Mouse (Mus musculus) heart, embryonic 14.5 days (tissue): ENCODE measurements around the gene Mettl26. TPM values are rescaled to one million over a fixed set of nuclear protein-coding genes. Genes with fewer than 3 reads are reported as not detected.

ENCODE experiments used
- ATAC-seq: fragments of 200-750 bp; cut with Nextera tagmentation; 2 replicates; pipeline ENCODE4 v1.8.0; 2017; ENCODE audit warnings: low read depth, moderate TSS enrichment; ENCODE audit not compliant: insufficient number of reproducible peaks, insufficient read depth, low FRiP score
- H3K27ac ChIP-seq, 2 experiments: fragments of 200-500 bp in 1 of 2; fragments of 300-500 bp in 1 of 2; sonication (generic) in 1 of 2; replicated peaks in 1 of 2; 2 replicates each; pipeline ENCODE4 v1.5.1; 2012 to 2014; ENCODE audit warnings: low read depth in 2 of 2, low read length in 2 of 2, control low read depth in 1 of 2, mild to moderate bottlenecking in 1 of 2, mixed read lengths in 1 of 2; ENCODE audit not compliant: control insufficient read depth in 1 of 2, insufficient read depth in 1 of 2
- H3K27me3 ChIP-seq: fragments of 300-500 bp; sonication (generic); 2 replicates; pipeline ENCODE4 v1.6.1; 2014; ENCODE audit warnings: mild to moderate bottlenecking, low read length, control low read depth; ENCODE audit not compliant: control insufficient read depth, insufficient read depth
- H3K36me3 ChIP-seq: fragments of 300-500 bp; sonication (generic); 2 replicates; pipeline ENCODE4 v1.6.1; 2014; ENCODE audit warnings: mild to moderate bottlenecking, control low read depth, low read length, mixed read lengths; ENCODE audit not compliant: control insufficient read depth, insufficient read depth
- H3K4me1 ChIP-seq, 2 experiments: fragments of 200-500 bp in 1 of 2; fragments of 300-500 bp in 1 of 2; sonication (generic) in 1 of 2; 2 replicates each; pipeline ENCODE4 v1.6.1; 2012 to 2014; ENCODE audit warnings: low read length in 2 of 2, control low read depth in 1 of 2, mixed read lengths in 1 of 2; ENCODE audit not compliant: control insufficient read depth in 2 of 2, insufficient read depth in 2 of 2
- H3K4me2 ChIP-seq: fragments of 300-500 bp; sonication (generic); 2 replicates; pipeline ENCODE4 v1.6.1; 2014; ENCODE audit warnings: mild to moderate bottlenecking, low read length
- H3K4me3 ChIP-seq, 2 experiments: fragments of 200-500 bp in 1 of 2; fragments of 300-500 bp in 1 of 2; sonication (generic) in 1 of 2; 2 replicates each; pipeline ENCODE4 v1.5.1; 2012 to 2014; ENCODE audit warnings: low read length in 2 of 2, mild to moderate bottlenecking in 2 of 2, control low read depth in 1 of 2, low read depth in 1 of 2, moderate library complexity in 1 of 2; ENCODE audit not compliant: control insufficient read depth in 1 of 2, insufficient read depth in 1 of 2
- H3K9ac ChIP-seq: fragments of 300-500 bp; sonication (generic); 2 replicates; pipeline ENCODE4 v1.6.1; 2014; ENCODE audit warnings: mild to moderate bottlenecking, low read length
- H3K9me3 ChIP-seq: fragments of 300-500 bp; sonication (generic); 2 replicates; pipeline ENCODE4 v1.6.1; 2016; ENCODE audit warnings: low read length, control low read depth; ENCODE audit not compliant: control insufficient read depth
- WGBS: fragments of 180-500 bp; shearing (Covaris S2); extraction: QIAGEN DNeasy Blood & Tissue Kit; methylation state at CpG from one replicate; pipeline ENCODE4 v1.1.7; 2014; 5-methylcytosine and 5-hydroxymethylcytosine counted together
- polyA plus RNA-seq: library from polyadenylated mRNA; unstranded; fragments of >200 nt; fragmentation: Nextera tagmentation; extraction: Ambion mirVana; gene quantifications from 2 replicates; pipeline ENCODE4 v1.2.1, GENCODE M21; 2014

The Mettl26 gene
- polyA plus RNA-seq, 1 experiment from 2014 or later, result 41.7 TPM

GRCm38 (mm10) chr17:25829558-25830017, 45.3 kb upstream of the Mettl26 start:
- H3K36me3 ChIP-seq, result peaks cover 49% of the 10 kb centered on the region
- ATAC-seq, result no peak
- no peaks in the 10 kb centered on the region for H3K9me3 ChIP-seq
- 35% methylated on average over 8 of the region's 8 CpGs for WGBS
- H3K27ac ChIP-seq, result peak overlapping the region; percentile 75 to 85; a peak in 3 of 4 replicates
- peaks cover 18 to 38% of the 10 kb centered on the region in 2 experiments for H3K4me1 ChIP-seq
- H3K9ac ChIP-seq, result peak overlapping the region; percentile 77
- no peaks in the 10 kb centered on the region for H3K27me3 ChIP-seq
- peak overlapping the region; percentile 70 for H3K4me2 ChIP-seq
- H3K4me3 ChIP-seq, result peak overlapping the region; percentile 54 to 72

GRCm38 (mm10) chr17:25830200-25830753, 44.6 kb upstream of the Mettl26 start:
- WGBS, result 78% methylated on average over 4 of the region's 4 CpGs
- no peak for ATAC-seq
- peaks cover 22 to 43% of the 10 kb centered on the region in 2 experiments for H3K4me1 ChIP-seq
- peak overlapping the region; percentile 70; the same call in 1 of the 2 replicates for H3K4me2 ChIP-seq
- no peaks in the 10 kb centered on the region for H3K27me3 ChIP-seq
- H3K4me3 ChIP-seq, result no peak overlapping the region
- no peak overlapping the region for H3K27ac ChIP-seq
- H3K36me3 ChIP-seq, result peaks cover 56% of the 10 kb centered on the region
- no peaks in the 10 kb centered on the region for H3K9me3 ChIP-seq
- H3K9ac ChIP-seq, result no peak overlapping the region; the same call in 1 of the 2 replicates

- Histone ChIP-seq H3K27ac (0 out of 4 replicates have a peak overlapping the region, but pooled peaks of 1 of the 2 experiments have one; percentile 5), H3K9ac (no peak overlapping the region; the same call in 1 of the 2 replicates), H3K4me1 (peaks cover 22 to 50% of the 10 kb centered on the region in 2 experiments), H3K9me3 (no peaks in the 10 kb centered on the region), H3K27me3 (no peaks in the 10 kb centered on the region), H3K4me2 (peak overlapping the region; percentile 91), H3K36me3 (peaks cover 60% of the 10 kb centered on the region), H3K4me3 (peak overlapping the region in 1 of 2 experiments; percentile 57; a peak in 1 of 4 replicates)
- 83% methylated on average over 14 of the region's 14 CpGs for WGBS
- ATAC-seq, result no peak
Measured at GRCm38 (mm10) chr17:25830806-25831431, 44.0 kb upstream of the Mettl26 start.

- H3K4me2 ChIP-seq, result peak overlapping the region; percentile 91
- no peaks in the 10 kb centered on the region for H3K27me3 ChIP-seq
- H3K9ac ChIP-seq, result peak overlapping the region; percentile 76
- H3K27ac ChIP-seq, result peak overlapping the region in 1 of 2 experiments; percentile 99; a peak in 2 of 4 replicates
- 45% methylated on average over 21 of the region's 21 CpGs for WGBS
- peak overlapping the region; percentile 57 to 74 for H3K4me3 ChIP-seq
- H3K36me3 ChIP-seq, result peaks cover 56% of the 10 kb centered on the region
- no peaks in the 10 kb centered on the region for H3K9me3 ChIP-seq
- ATAC-seq, result no peak
- peaks cover 29 to 57% of the 10 kb centered on the region in 2 experiments for H3K4me1 ChIP-seq
Measured at GRCm38 (mm10) chr17:25831451-25832281, 43.2 kb upstream of the Mettl26 start.

DNA sequence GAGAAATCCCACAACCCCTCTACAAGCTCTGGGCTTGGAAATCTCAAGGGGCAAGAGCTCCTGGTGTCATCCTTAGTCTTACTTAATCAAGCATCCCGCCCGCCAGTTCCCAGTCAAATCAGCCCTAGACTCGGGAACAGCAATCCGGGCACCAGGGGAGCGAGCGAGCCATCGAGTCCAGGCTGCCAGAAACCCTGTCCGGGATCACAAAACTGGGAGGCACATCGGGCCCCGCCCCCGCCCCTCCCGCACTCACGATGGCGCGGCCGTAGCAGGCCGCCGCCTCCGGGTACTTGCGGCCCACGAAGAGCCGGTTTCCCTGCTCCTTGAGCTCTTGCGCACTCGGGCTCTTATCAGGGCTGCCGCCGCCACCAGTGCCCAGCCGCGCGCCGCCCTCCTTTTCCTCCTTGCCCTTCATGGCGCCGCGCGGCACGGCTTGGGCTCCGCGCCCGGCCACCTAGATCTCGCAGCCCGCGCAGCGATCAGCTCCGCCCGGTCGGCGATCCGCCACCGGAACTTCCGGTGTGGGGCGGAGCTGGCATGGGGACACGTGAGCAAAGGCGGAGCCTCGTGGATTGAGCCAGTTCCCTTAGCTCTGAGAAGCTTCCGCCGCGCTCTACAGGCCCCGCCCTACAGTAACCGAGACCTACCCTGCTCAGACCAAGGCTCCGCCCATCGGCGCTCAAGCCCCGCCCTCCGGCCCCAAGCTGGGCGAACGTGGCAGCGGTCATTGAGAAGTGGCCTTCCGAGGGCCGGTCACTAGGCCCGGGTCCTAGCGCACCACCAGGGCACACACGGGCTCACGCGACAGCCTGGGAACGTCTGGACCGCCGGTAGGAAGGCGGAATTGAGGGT, 42.2 kb upstream of the Mettl26 start:
- Histone ChIP-seq H3K9ac (peak overlapping the region; percentile 85), H3K36me3 (peaks cover 51% of the 10 kb centered on the region), H3K4me3 (peak overlapping the region; percentile 57 to 74), H3K9me3 (no peaks in the 10 kb centered on the region), H3K27ac (peak overlapping the region; percentile 97 to 99), H3K4me2 (peak overlapping the region; percentile 91), H3K4me1 (peaks cover 36 to 67% of the 10 kb centered on the region in 2 experiments), H3K27me3 (no peaks in the 10 kb centered on the region)
- under 1% methylated on average over 71 of the region's 77 CpGs for WGBS
- peak; percentile 92 for ATAC-seq

GRCm38 (mm10) chr17:25833291-25833663, 41.6 kb upstream of the Mettl26 start, which contains the start of gene Stub1:
Gene Stub1 (minus strand): TSS chr17:25833404.
- peak within 1 kb of the TSS; percentile 57 to 74 for H3K4me3 ChIP-seq
- H3K36me3 ChIP-seq, result peaks cover 51% of the 10 kb centered on the region
- 0% methylated on average over 24 of the region's 24 CpGs for WGBS
- peak within 1 kb of the TSS; percentile 97 to 99 for H3K27ac ChIP-seq
- ATAC-seq, result peak; percentile 70
- peak within 1 kb of the TSS; percentile 91 for H3K4me2 ChIP-seq
- H3K9me3 ChIP-seq, result no peaks in the 10 kb centered on the region
- H3K27me3 ChIP-seq, result no peaks in the 10 kb centered on the region
- peaks cover 37 to 67% of the 10 kb centered on the region in 2 experiments for H3K4me1 ChIP-seq
- peak within 1 kb of the TSS; percentile 85 for H3K9ac ChIP-seq
